Mouse (Mus musculus) ES-E14 (cell line): ENCODE results near the gene Kcnd2.

Experiments used
- HCFC1 ChIP-seq: IDR thresholded peaks from 2 replicates; pipeline ENCODE4 v1.6.1; 2012; ENCODE audit warnings: low read length, inconsistent platforms, borderline replicate concordance; ENCODE audit not compliant: insufficient read depth
- MAFK ChIP-seq: IDR thresholded peaks from 2 replicates; pipeline ENCODE4 v1.6.1; 2014; ENCODE audit warnings: mild to moderate bottlenecking, low read depth, low read length, inconsistent platforms; ENCODE audit not compliant: insufficient read depth
- ZC3H11A ChIP-seq: IDR thresholded peaks from 2 replicates; pipeline ENCODE4 v1.6.1; 2012; ENCODE audit warnings: low read depth, mild to moderate bottlenecking, inconsistent platforms, low read length, borderline replicate concordance
- ZNF384 ChIP-seq: IDR thresholded peaks from 2 replicates; pipeline ENCODE4 v1.6.1; 2012; ENCODE audit warnings: low read depth, low read length, inconsistent platforms

DNA sequence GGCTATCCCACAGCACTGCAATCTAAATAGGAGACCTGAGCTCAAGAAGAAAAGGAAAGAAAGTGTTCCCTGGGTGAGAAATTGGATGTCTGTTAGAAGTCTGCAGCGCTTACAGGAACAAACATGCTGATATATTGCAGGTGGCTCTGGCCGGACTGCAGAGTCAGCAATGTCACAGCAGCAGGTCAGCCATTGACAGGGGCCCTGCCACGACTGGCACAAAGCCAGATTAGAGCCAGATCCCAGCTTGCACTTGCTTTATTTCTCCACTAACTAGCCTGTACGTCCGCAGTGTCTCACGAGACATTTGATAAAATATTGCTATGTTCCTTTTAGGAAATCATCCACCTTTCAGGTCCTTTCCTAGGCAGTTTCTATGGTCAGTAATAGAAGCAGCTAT lies 468.9 kb downstream of the Kcnd2 start:
- TF ChIP-seq ZC3H11A (no peak), ZNF384 (no peak), MAFK (no peak), HCFC1 (no peak)
